In genomic region chr10:80055364-80055763, GRCm38 (mm10) we compare ENCODE assay signal across 9 mouse cellular contexts. TPM values are rescaled to one million over a fixed set of nuclear protein-coding genes. Genes with fewer than 3 reads are reported as not detected.
DNase-seq lines count a peak whose midpoint lies in the region; ATAC-seq and TF ChIP-seq lines count a peak whose summit lies in the region.
"Had no signal": no experiment of that assay in that cellular context is flagged by ENCODE, and none has a peak within 500 bp of the region (broad histone marks: within the 10 kb centered on the region; RNA-seq: fewer than 3 reads in every experiment).

No protein-coding gene starts in this region.

- H3K27me3 ChIP-seq in heart, embryonic 12.5 days (replicated peaks), result no peaks in the 10 kb centered on the region
- no peaks in the 10 kb centered on the region for H3K27me3 ChIP-seq in ES-Bruce4 (ENCODE audit: control insufficient read depth, insufficient read depth, low read length, poor library complexity, severe bottlenecking)
- no peaks in the 10 kb centered on the region for H3K27me3 ChIP-seq in forebrain, postnatal 0 days (ENCODE audit: insufficient read depth, low read length)
- H3K27me3 ChIP-seq in liver, embryonic 16.5 days (ENCODE audit: control insufficient read depth, insufficient read depth, low read depth, low read length), result no peaks in the 10 kb centered on the region

- peaks cover 38% of the 10 kb centered on the region for H3K4me1 ChIP-seq in heart, embryonic 12.5 days (replicated peaks)
- peaks cover 3% of the 10 kb centered on the region for H3K4me1 ChIP-seq in ES-Bruce4 (ENCODE audit: control insufficient read depth, insufficient read depth, low read length)
- peaks cover 7% of the 10 kb centered on the region; the same call in 1 of the 2 replicates for H3K4me1 ChIP-seq in forebrain, postnatal 0 days (ENCODE audit: insufficient read depth)
- peaks cover 45% of the 10 kb centered on the region for H3K4me1 ChIP-seq in liver, embryonic 16.5 days (ENCODE audit: control insufficient read depth, low read depth, low read length)

- no peak for DNase-seq in heart, postnatal 4 days
- no peak for DNase-seq in forebrain, postnatal 0 days
- no peak for DNase-seq in frontal cortex, adult 2 months (ENCODE audit: extremely low spot score in 1 of 2, low spot score in 1 of 2)
- no peak for DNase-seq in ovary, postnatal 36 days (ENCODE audit: low spot score)
- DNase-seq in thymus, postnatal 14 days, result no peak
- DNase-seq: right cerebral cortex, postnatal 25 days had no signal

- H3K4me2 ChIP-seq in heart, embryonic 12.5 days, result peak overlapping the region; percentile 81
- peak overlapping the region; percentile 77; the same call in 1 of the 2 replicates for H3K4me2 ChIP-seq in forebrain, postnatal 0 days (ENCODE audit: low read depth)
- H3K4me2 ChIP-seq in liver, embryonic 16.5 days (ENCODE audit: low read depth, low read length), result peak overlapping the region; percentile 90

- H3K4me3 ChIP-seq in heart, embryonic 12.5 days, result peak overlapping the region; percentile 68
- H3K4me3 ChIP-seq in ES-Bruce4 (ENCODE audit: low read depth, low read length), result peak overlapping the region; percentile 93
- no peak overlapping the region for H3K4me3 ChIP-seq in forebrain, postnatal 0 days (ENCODE audit: low read depth, low read length)
- peak overlapping the region; percentile 94 for H3K4me3 ChIP-seq in liver, embryonic 16.5 days (ENCODE audit: low read depth, low read length)

- no peak overlapping the region for H3K27ac ChIP-seq in heart, embryonic 12.5 days (ENCODE audit: poor library complexity, severe bottlenecking)
- peak overlapping the region; percentile 32 for H3K27ac ChIP-seq in ES-Bruce4 (ENCODE audit: insufficient read depth, low read length)
- H3K27ac ChIP-seq in forebrain, postnatal 0 days (ENCODE audit: low read depth, low read length), result no peak overlapping the region
- H3K27ac ChIP-seq in liver, embryonic 16.5 days (ENCODE audit: low read length), result peak overlapping the region; percentile 5

- TF ChIP-seq CTCF in ES-Bruce4 (IDR thresholded peaks at IDR 0.05; ENCODE audit: low read depth, low read length), result no peak
- no peak for TF ChIP-seq CTCF in forebrain, postnatal 0 days (IDR thresholded peaks at IDR 0.05; ENCODE audit: low read depth)

- no peaks in the 10 kb centered on the region for H3K9me3 ChIP-seq in heart, embryonic 12.5 days (replicated peaks)
- no peaks in the 10 kb centered on the region for H3K9me3 ChIP-seq in ES-Bruce4 (replicated peaks; ENCODE audit: control insufficient read depth, insufficient read depth, low read length, poor library complexity, severe bottlenecking)
- no peaks in the 10 kb centered on the region for H3K9me3 ChIP-seq in forebrain, postnatal 0 days (ENCODE audit: low read length)
- H3K9me3 ChIP-seq in liver, embryonic 16.5 days (replicated peaks; ENCODE audit: control insufficient read depth, low read length), result no peaks in the 10 kb centered on the region

- H3K9ac ChIP-seq in heart, embryonic 12.5 days, result peak overlapping the region; percentile 86
- H3K9ac ChIP-seq in ES-Bruce4 (ENCODE audit: low read depth, poor library complexity, severe bottlenecking), result peak overlapping the region; percentile 86
- H3K9ac ChIP-seq in forebrain, postnatal 0 days, result no peak overlapping the region
- H3K9ac ChIP-seq in liver, embryonic 16.5 days (ENCODE audit: low read depth, low read length), result peak overlapping the region; percentile 27; the same call in 1 of the 2 replicates

- TF ChIP-seq EP300 in ES-Bruce4 (IDR thresholded peaks at IDR 0.05; ENCODE audit: insufficient read depth, low read depth, low read length), result no peak

- TF ChIP-seq POLR2A in ES-Bruce4 (IDR thresholded peaks at IDR 0.05; ENCODE audit: insufficient read depth, low read length), result no peak

- peaks cover 50% of the 10 kb centered on the region for H3K36me3 ChIP-seq in heart, embryonic 12.5 days
- H3K36me3 ChIP-seq in ES-Bruce4 (ENCODE audit: control insufficient read depth, insufficient read depth, low read length, poor library complexity, severe bottlenecking), result peaks cover 20% of the 10 kb centered on the region
- H3K36me3 ChIP-seq in forebrain, postnatal 0 days (ENCODE audit: insufficient read depth), result peaks cover 45% of the 10 kb centered on the region
- peaks cover 41% of the 10 kb centered on the region for H3K36me3 ChIP-seq in liver, embryonic 16.5 days (ENCODE audit: control insufficient read depth, insufficient read depth)

- WGBS in heart, embryonic 12.5 days, result 76% methylated on average over 5 of the region's 5 CpGs
- WGBS in forebrain, postnatal 0 days, result 79% methylated on average over 5 of the region's 5 CpGs
- 75% methylated on average over 5 of the region's 5 CpGs for WGBS in liver, embryonic 16.5 days (ENCODE audit: insufficient replicate concordance)

- no peak for ATAC-seq in heart, embryonic 12.5 days (ENCODE audit: insufficient number of reproducible peaks, low FRiP score)
- ATAC-seq in forebrain, postnatal 0 days, result no peak
- ATAC-seq in liver, embryonic 16.5 days (ENCODE audit: low read depth), result no peak

RNA-seq across cellular contexts. Expression of gene Gpx4, which starts 8.4 kb away (rescaled TPM):
- 677 and 717 TPM in 2 replicates for polyA plus RNA-seq in heart, embryonic 12.5 days (2016; fragmentation: Nextera tagmentation; extraction: Ambion mirVana)
- total RNA-seq in heart, postnatal 4 days (2021), result 100 to 1,000 TPM; 450 to 489 TPM
- polyA plus RNA-seq in ES-Bruce4 (2011; ENCODE audit: insufficient read depth, insufficient read length, low read depth, missing spikeins), result 479 and 507 TPM in 2 replicates
- 401 and 478 TPM in 2 replicates for total RNA-seq in forebrain, postnatal 0 days (2014; rRNA removed)
- 644 and 800 TPM in 2 replicates for polyA plus RNA-seq in forebrain, postnatal 0 days (2015; fragmentation: Nextera tagmentation; extraction: Ambion mirVana)
- polyA plus RNA-seq in liver, embryonic 16.5 days (2015; fragmentation: Nextera tagmentation; extraction: Ambion mirVana), result 553 and 567 TPM in 2 replicates
- polyA plus RNA-seq in frontal cortex, adult 2 months (2012; rRNA removed), result 867 and 914 TPM in 2 replicates

RNA-seq across cellular contexts. Expression of gene Polr2e, which starts 15.8 kb away (rescaled TPM):
- 132 and 135 TPM in 2 replicates for polyA plus RNA-seq in heart, embryonic 12.5 days (2016; fragmentation: Nextera tagmentation; extraction: Ambion mirVana)
- 10 to 100 TPM; 66.6 to 70.7 TPM for total RNA-seq in heart, postnatal 4 days (2021)
- 176 and 180 TPM in 2 replicates for polyA plus RNA-seq in ES-Bruce4 (2011; ENCODE audit: insufficient read depth, insufficient read length, low read depth, missing spikeins)
- 104 and 129 TPM in 2 replicates for total RNA-seq in forebrain, postnatal 0 days (2014; rRNA removed)
- 168 and 184 TPM in 2 replicates for polyA plus RNA-seq in forebrain, postnatal 0 days (2015; fragmentation: Nextera tagmentation; extraction: Ambion mirVana)
- 66.8 and 70.1 TPM in 2 replicates for polyA plus RNA-seq in liver, embryonic 16.5 days (2015; fragmentation: Nextera tagmentation; extraction: Ambion mirVana)
- polyA plus RNA-seq in frontal cortex, adult 2 months (2012; rRNA removed), result 200 and 205 TPM in 2 replicates

RNA-seq across cellular contexts. Expression of gene Arhgap45, which starts 38.9 kb away (rescaled TPM):
- polyA plus RNA-seq in heart, embryonic 12.5 days (2016; fragmentation: Nextera tagmentation; extraction: Ambion mirVana), result 7.5 and 8.5 TPM in 2 replicates
- 1 to 10 TPM; 4.0 to 4.1 TPM for total RNA-seq in heart, postnatal 4 days (2021)
- 6.5 and 6.9 TPM in 2 replicates for polyA plus RNA-seq in ES-Bruce4 (2011; ENCODE audit: insufficient read depth, insufficient read length, low read depth, missing spikeins)
- 2.3 and 2.4 TPM in 2 replicates for total RNA-seq in forebrain, postnatal 0 days (2014; rRNA removed)
- 1.2 and 1.7 TPM in 2 replicates for polyA plus RNA-seq in forebrain, postnatal 0 days (2015; fragmentation: Nextera tagmentation; extraction: Ambion mirVana)
- polyA plus RNA-seq in liver, embryonic 16.5 days (2015; fragmentation: Nextera tagmentation; extraction: Ambion mirVana), result 16.6 and 17.3 TPM in 2 replicates
- polyA plus RNA-seq in frontal cortex, adult 2 months (2012; rRNA removed), result 5.3 and 7.1 TPM in 2 replicates

RNA-seq across cellular contexts. Expression of gene Sbno2, which starts 50.0 kb away (rescaled TPM):
- 13.0 and 14.6 TPM in 2 replicates for polyA plus RNA-seq in heart, embryonic 12.5 days (2016; fragmentation: Nextera tagmentation; extraction: Ambion mirVana)
- total RNA-seq in heart, postnatal 4 days (2021), result 10 to 100 TPM; 19.0 to 19.4 TPM
- 36.1 and 37.3 TPM in 2 replicates for polyA plus RNA-seq in ES-Bruce4 (2011; ENCODE audit: insufficient read depth, insufficient read length, low read depth, missing spikeins)
- total RNA-seq in forebrain, postnatal 0 days (2014; rRNA removed), result 19.2 and 24.2 TPM in 2 replicates
- 4.6 and 6.8 TPM in 2 replicates for polyA plus RNA-seq in forebrain, postnatal 0 days (2015; fragmentation: Nextera tagmentation; extraction: Ambion mirVana)
- 10.3 and 11.8 TPM in 2 replicates for polyA plus RNA-seq in liver, embryonic 16.5 days (2015; fragmentation: Nextera tagmentation; extraction: Ambion mirVana)
- polyA plus RNA-seq in frontal cortex, adult 2 months (2012; rRNA removed), result 26.6 TPM in 2 replicates

RNA-seq across cellular contexts. Expression of gene Abca7, which starts 59.1 kb away (rescaled TPM):
- polyA plus RNA-seq in heart, embryonic 12.5 days (2016; fragmentation: Nextera tagmentation; extraction: Ambion mirVana), result 4.5 and 5.1 TPM in 2 replicates
- total RNA-seq in heart, postnatal 4 days (2021), result 1 to 10 TPM; 6.9 to 8.1 TPM
- 10.6 and 11.0 TPM in 2 replicates for polyA plus RNA-seq in ES-Bruce4 (2011; ENCODE audit: insufficient read depth, insufficient read length, low read depth, missing spikeins)
- 6.1 and 6.2 TPM in 2 replicates for total RNA-seq in forebrain, postnatal 0 days (2014; rRNA removed)
- polyA plus RNA-seq in forebrain, postnatal 0 days (2015; fragmentation: Nextera tagmentation; extraction: Ambion mirVana), result 1.1 TPM in 2 replicates
- 8.6 and 9.0 TPM in 2 replicates for polyA plus RNA-seq in liver, embryonic 16.5 days (2015; fragmentation: Nextera tagmentation; extraction: Ambion mirVana)
- polyA plus RNA-seq in frontal cortex, adult 2 months (2012; rRNA removed), result 12.4 and 13.0 TPM in 2 replicates

Comparison
In these comparisons a context has a peak if more than half of its experiments do, and no peak if none do; other contexts are left out.
1. H3K27ac ChIP-seq: peak in ES-Bruce4 (single experiment) and liver, embryonic 16.5 days (single experiment); none in heart, embryonic 12.5 days (single experiment) and forebrain, postnatal 0 days (single experiment).
2. Peak in every context shown above with its lines, with median percentiles within 50 percentile points of each other: H3K4me2 ChIP-seq.